Mouse (Mus musculus) layer of hippocampus, adult 8-10 months (tissue): ENCODE data around the gene Tcf3. TPM values are rescaled to one million over a fixed set of nuclear protein-coding genes. Genes with fewer than 3 reads are reported as not detected.

Experiments used
- microRNA-seq, 2 experiments: library from miRNA; unstranded; fragments of <30 nt; microRNA quantifications; one replicate each; pipeline ENCODE4 v1.2.0; 2022
- total RNA-seq, 4 experiments: library from RNA; stranded (reverse); gene quantifications; 2 replicates each; pipeline ENCODE4 v1.2.4; 2022

Tcf3 gene
- total RNA-seq, 4 experiments from 2014 or later = 29.5 to 33.9 (median 32.2) TPM

Small RNA genes within 50 kb of the gene (microRNA-seq; reads per million reads assigned to microRNA genes)
- gene Gm22721 = 0.32 to 0.51 reads per million in 2 experiments

Other genes with a start within 250 kb of the Tcf3 start
- 10 to 100 TPM; 44.5 to 51.5 (median 45.6) TPM for gene Mum1, start 207.2 kb downstream of the Tcf3 start, total RNA-seq
- 100 to 1,000 TPM; 190 to 206 (median 201) TPM for gene Ndufs7, start 184.5 kb downstream of the Tcf3 start, total RNA-seq
- gene Gamt, start 172.6 kb downstream of the Tcf3 start, total RNA-seq = 10 to 100 TPM; 22.4 to 34.7 (median 27.9) TPM
- gene Dazap1, start 172.2 kb downstream of the Tcf3 start, total RNA-seq = 10 to 100 TPM; 84.8 to 98.3 (median 91.6) TPM
- gene Rps15, start 141.2 kb downstream of the Tcf3 start, total RNA-seq = 1,000 to 10,000 TPM in 1 of 4 experiments, 100 to 1,000 TPM in 3; 755 to 1,005 (median 888) TPM
- 100 to 1,000 TPM in 3 of 4 experiments, 10 to 100 TPM in 1; 90.4 to 113 (median 110) TPM for gene Apc2, start 137.7 kb downstream of the Tcf3 start, total RNA-seq
- 10 to 100 TPM; 20.4 to 27.1 (median 23.3) TPM for gene 2310011J03Rik, start 113.1 kb downstream of the Tcf3 start, total RNA-seq
- 1 to 10 TPM; 3.3 to 6.4 (median 4.1) TPM for gene Pcsk4, start 104.1 kb downstream of the Tcf3 start, total RNA-seq
- gene Reep6, start 103.7 kb downstream of the Tcf3 start, total RNA-seq = 10 to 100 TPM in 2 of 4 experiments, 1 to 10 TPM in 2; 9.2 to 12.3 (median 10.2) TPM
- gene Adamtsl5, start 85.2 kb downstream of the Tcf3 start, total RNA-seq = 1 to 10 TPM; 5.8 to 7.4 (median 6.7) TPM
- 10 to 100 TPM; 18.0 to 36.4 (median 30.4) TPM for gene Plk5, start 77.2 kb downstream of the Tcf3 start, total RNA-seq
- gene Mex3d, start 46.0 kb downstream of the Tcf3 start, total RNA-seq = 10 to 100 TPM; 17.0 to 19.6 (median 18.3) TPM
- 100 to 1,000 TPM; 149 to 154 (median 150) TPM for gene Mbd3, start 34.1 kb downstream of the Tcf3 start, total RNA-seq
- 100 to 1,000 TPM; 320 to 446 (median 390) TPM for gene Uqcr11, start 26.8 kb downstream of the Tcf3 start, total RNA-seq
- gene Onecut3, start 61.2 kb upstream of the Tcf3 start, total RNA-seq = under 1 TPM in 1 of 4 experiments, not detected in 3; 0.06 TPM
- 1 to 10 TPM in 1 of 4 experiments, under 1 TPM in 3; 0.11 to 1.2 (median 0.17) TPM for gene Atp8b3, start 105.5 kb upstream of the Tcf3 start, total RNA-seq
- gene Rexo1, start 127.9 kb upstream of the Tcf3 start, total RNA-seq = 10 to 100 TPM; 45.3 to 53.2 (median 49.5) TPM
- 10 to 100 TPM; 47.5 to 51.9 (median 49.3) TPM for gene Klf16, start 143.7 kb upstream of the Tcf3 start, total RNA-seq
- 100 to 1,000 TPM; 144 to 155 (median 147) TPM for gene Abhd17a, start 156.7 kb upstream of the Tcf3 start, total RNA-seq
- 10 to 100 TPM; 39.3 to 58.6 (median 42.8) TPM for gene Scamp4, start 169.2 kb upstream of the Tcf3 start, total RNA-seq
- 1 to 10 TPM; 2.0 to 5.0 (median 3.0) TPM for gene Adat3, start 169.2 kb upstream of the Tcf3 start, total RNA-seq
- 1 to 10 TPM; 3.0 to 5.4 (median 3.7) TPM for gene Gm49322, start 172.4 kb upstream of the Tcf3 start, total RNA-seq
- 100 to 1,000 TPM; 190 to 230 (median 201) TPM for gene Csnk1g2, start 189.2 kb upstream of the Tcf3 start, total RNA-seq
- gene Btbd2, start 223.4 kb upstream of the Tcf3 start, total RNA-seq = 100 to 1,000 TPM in 2 of 4 experiments, 10 to 100 TPM in 2; 92.1 to 103 (median 97.9) TPM
- 10 to 100 TPM; 41.9 to 50.0 (median 45.1) TPM for gene Mknk2, start 244.5 kb upstream of the Tcf3 start, total RNA-seq